Mouse (Mus musculus) CH12F3 (cell line): ENCODE measurements around the gene Ryr2.

Source experiments
- in situ Hi-C: fragments of 300-500 bp; cut with MboI; formaldehyde crosslinking; loops from 2 replicates; pipeline ENCODE4 v1.14.3; 2020; ENCODE audit warnings: low sequenced_read_pairs

Gene Ryr2

GRCm38 (mm10) chr13:12039967-12040366 is 66.8 kb downstream of the Ryr2 start:
- in situ Hi-C loops: no loop called here

- in situ Hi-C loops: no loop called here
Measured at GRCm38 (mm10) chr13:12038676-12039075, 68.1 kb downstream of the Ryr2 start.

DNA sequence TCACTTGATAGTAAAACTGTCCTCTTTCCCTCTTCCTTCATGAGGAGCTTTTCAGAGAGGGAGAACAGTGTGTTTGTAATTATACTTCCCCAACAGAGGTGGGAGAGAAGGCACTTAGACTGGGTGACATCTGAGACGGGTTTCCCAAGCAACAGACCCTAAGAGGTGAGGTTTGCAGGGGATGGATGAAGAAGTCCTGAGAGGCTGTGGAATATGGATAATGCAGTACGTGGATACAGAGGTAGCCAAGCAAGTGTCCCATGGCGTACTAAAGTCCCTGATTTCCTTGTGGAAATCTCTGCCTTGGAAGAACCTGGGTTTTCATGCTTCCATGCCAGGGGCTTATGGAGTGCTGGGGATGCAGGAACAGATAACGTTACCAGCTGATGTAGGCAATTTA is 69.5 kb downstream of the Ryr2 start:
- in situ Hi-C loops: no loop called here

GRCm38 (mm10) chr13:12036834-12037233 is 69.9 kb downstream of the Ryr2 start:
- in situ Hi-C loops: no loop called here

- in situ Hi-C loops: no loop called here
Measured at GRCm38 (mm10) chr13:12033914-12034313, 72.8 kb downstream of the Ryr2 start.

DNA sequence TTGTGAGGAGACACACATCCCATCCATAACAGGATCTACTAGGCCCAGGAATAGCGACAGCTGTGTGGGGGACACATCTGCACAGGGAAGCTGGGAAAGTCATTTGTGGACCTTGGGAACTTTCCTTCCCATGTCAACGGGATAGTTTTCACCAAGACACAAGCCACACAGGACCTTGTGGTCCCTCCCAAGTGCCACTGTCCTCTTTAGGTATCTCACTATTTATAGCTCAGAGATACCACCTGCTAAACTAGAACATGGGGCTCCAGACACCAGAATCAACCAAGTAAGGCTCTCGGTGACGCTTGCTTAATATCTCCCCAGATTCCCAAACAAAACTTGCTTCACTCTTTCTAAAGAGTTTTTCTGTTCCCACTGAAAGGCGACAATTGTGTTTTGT is 73.5 kb downstream of the Ryr2 start:
- in situ Hi-C loops: no loop called here

- in situ Hi-C loops: no loop called here
Measured at GRCm38 (mm10) chr13:12029841-12030240, 76.9 kb downstream of the Ryr2 start.

- in situ Hi-C loops: no loop called here
Measured at GRCm38 (mm10) chr13:12029326-12029725, 77.4 kb downstream of the Ryr2 start.

DNA sequence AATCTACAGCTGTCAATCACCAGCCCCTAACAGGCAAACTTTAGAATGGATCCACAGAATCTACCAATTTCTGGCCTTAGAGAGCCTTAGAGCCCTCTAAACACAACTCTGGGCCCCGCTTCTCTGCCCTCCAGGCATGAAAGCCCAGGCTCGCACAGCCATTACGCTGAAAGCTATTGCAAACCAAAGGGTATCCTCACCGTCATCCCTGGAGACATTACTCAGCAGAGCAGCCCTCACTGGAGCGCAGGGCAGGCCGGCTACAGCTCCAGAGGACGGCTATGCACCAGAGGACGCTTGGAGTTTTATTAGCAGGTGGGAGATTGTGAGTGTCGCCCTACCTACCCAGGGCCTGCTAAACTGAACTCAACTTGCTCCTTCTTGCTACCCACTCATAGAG is 88.7 kb downstream of the Ryr2 start:
- in situ Hi-C loops: no loop called here

GRCm38 (mm10) chr13:12013986-12014385 is 92.8 kb downstream of the Ryr2 start:
- in situ Hi-C loops: no loop called here

GRCm38 (mm10) chr13:12008995-12009689 is 97.6 kb downstream of the Ryr2 start:
- in situ Hi-C loops: no loop called here

GRCm38 (mm10) chr13:12007579-12007978 is 99.2 kb downstream of the Ryr2 start:
- in situ Hi-C loops: no loop called here

DNA sequence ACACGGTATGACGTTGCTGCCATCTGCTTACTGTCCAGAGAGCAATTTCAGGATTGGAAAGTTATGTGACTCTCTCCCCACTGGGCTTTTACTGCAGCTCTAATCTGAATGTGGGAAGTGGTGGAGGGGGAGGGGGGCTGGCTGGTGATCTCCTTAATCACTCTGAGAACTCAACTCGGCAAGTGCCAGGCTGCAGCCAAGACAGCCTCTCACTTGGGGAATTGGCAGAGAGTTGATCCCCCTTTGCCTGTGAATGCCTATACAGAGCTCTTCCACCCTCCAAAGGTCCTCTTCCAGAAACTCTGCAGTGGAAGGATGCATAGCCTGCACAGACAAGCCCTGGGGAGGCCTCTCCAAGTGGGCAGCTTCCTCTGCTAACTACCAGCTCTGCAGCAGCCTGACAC is 104.9 kb downstream of the Ryr2 start:
- in situ Hi-C loops: no loop called here

DNA sequence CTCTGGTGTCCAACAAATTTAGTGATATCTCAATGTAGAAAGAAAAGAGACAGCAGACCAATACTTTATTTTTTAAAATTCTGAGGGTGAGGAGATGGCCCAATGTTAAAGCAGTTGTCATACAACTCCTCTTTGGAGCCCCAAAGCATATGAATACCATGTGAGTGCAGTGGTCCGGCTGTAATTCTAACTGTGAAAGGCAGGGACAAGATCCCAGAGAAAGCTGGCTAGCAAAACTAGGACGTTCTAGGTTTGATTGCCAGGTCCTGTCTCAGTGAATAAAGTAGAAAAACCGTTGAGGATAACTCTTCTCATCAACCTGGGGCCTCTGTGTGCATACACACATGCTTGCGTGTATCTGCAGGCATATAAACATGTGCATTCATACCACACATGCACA is 106.9 kb downstream of the Ryr2 start:
- in situ Hi-C loops: no loop called here

- in situ Hi-C loops: no loop called here
Measured at GRCm38 (mm10) chr13:11997366-11997765, 109.4 kb downstream of the Ryr2 start.

DNA sequence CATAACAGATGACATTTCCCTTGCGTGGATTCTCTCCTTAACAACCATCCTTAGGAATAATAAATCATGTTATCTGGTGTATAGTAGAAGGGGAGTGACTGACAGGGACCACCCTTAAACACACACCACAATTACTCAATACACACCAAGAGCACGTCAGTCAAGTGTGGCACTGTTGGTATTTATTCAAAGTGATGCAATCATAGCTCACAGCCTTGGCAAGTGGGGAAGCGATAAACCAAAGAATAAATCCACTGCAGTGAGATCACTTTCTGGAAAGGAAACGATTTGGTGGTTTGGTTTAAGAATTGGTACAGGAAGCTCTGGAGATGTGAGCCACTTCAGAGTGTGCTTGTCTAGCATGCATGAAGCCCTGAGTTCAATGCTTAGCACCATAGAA is 119.2 kb downstream of the Ryr2 start:
- in situ Hi-C loops: no loop called here

- in situ Hi-C loops: no loop called here
Measured at GRCm38 (mm10) chr13:11985056-11985455, 121.7 kb downstream of the Ryr2 start.

- in situ Hi-C loops: no loop called here
Measured at GRCm38 (mm10) chr13:11978997-11979396, 127.7 kb downstream of the Ryr2 start.

- in situ Hi-C loops: no loop called here
Measured at GRCm38 (mm10) chr13:11978359-11978758, 128.4 kb downstream of the Ryr2 start.

GRCm38 (mm10) chr13:11977606-11978005 is 129.1 kb downstream of the Ryr2 start:
- in situ Hi-C loops: no loop called here

GRCm38 (mm10) chr13:11964391-11964790 is 142.4 kb downstream of the Ryr2 start:
- in situ Hi-C loops: no loop called here

DNA sequence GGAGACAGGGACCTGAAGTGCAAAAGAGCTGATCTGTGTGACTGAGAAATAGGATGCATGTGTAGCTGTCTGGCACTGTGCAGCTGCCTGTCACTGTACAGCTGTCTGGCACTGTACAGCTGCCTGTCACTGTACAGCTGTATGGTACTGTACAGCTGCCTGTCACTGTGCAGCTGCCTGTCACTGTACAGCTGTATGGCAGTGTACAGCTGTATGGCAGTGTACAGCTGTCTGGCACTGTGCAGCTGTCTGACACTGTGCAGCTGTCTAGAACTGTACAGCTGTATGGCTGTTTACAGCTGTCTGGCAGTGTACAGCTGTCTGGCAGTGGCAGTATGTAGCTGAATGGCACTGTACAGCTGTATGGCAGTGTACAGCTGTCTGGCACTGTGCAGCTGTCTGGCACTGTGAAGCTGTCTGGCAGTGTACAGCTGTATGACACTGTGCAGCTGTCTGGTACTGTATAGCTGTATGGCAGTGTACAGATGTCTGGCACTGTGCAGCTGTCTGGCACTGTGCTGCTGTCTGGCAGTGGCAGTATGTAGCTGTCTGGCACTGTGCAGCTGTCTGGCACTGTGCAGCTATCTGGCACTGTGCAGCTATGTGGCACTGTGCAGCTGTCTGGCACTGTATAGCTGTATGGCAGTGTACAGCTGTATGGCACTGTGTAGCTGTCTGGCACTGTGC is 147.1 kb downstream of the Ryr2 start:
- in situ Hi-C loops: no loop called here

DNA sequence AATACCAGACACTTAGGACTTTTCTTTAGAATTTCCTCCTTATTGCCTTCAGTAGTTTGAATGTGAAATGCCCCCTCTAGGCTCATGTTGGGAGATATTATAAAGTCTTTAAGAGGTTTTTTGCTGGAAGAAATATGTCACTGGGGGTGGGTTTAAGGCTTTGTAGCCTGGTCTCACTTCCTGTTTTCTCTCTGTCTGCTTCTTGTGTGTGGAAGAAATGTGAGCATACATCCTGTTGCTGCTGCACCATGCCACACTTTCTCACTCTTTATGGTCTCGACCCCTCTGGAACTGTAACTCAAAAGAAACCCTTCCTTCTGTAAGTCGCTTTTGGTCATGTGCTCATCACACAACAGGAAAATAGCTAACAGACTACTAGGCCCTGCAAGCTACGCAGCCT is 147.9 kb downstream of the Ryr2 start:
- in situ Hi-C loops: no loop called here
